Mouse (Mus musculus): ENCODE measurements around the gene E2f7.

The E2f7 gene

DNA sequence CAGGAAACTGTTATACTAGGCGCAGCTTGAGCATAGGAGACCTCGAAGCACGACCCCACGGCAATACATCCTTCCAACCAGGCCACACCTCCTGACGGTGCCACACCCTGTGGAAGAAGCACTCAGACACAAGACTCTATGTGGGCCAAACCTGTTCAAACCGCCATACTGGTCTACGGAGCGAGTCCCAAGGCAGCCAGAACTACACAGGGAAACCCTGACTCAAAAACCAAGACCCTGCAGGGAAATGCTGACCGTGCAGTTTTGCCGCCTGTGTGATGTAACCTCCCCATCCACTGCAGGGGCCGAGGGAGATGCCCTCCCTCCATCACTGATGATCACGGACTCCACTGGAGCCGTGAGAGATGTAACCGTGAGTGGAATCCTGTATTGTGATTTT lies 36.5 kb downstream of the E2f7 start:
- DNase-seq, result no peak

DNA sequence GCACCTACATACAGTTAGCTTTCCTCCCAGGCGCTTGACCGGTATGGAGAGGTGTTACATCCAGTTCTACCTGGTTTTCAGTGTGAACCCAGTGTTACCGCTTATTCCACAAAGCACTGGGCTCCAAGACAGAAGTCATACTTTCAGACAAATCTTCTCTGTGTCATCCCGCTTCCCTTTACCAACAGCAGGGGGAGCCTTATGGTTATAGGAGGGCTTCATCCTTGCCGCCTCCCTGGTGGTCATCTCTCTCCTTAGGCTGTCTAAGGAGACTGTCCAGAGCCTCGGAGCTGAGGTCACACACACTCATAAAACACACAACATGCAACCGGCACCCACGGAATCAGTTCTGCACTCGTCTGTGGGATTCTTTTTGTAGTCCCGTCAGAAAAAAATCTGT lies 37.4 kb downstream of the E2f7 start:
- no peak for DNase-seq

GRCm38 (mm10) chr10:110788049-110788752 lies 43.0 kb downstream of the E2f7 start:
- DNase-seq, result no peak

DNA sequence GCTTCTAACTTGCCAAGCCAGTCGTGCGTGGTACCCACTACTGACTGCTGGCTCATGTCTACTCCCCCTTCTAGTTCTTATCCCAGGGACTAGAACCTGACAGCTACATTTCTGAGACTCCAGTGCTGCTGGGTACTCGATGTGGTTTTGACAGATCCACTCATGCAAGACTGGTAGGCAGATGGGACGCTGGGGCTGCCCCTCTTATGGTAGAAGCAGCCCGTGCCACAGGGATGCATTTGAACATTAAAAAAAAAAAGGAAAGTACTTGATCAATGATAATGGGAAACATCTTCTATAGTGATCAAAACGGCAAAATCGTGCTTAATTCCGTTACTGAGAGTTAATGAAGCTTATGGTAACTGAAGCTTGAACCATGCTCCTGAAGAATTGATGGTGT lies 44.4 kb downstream of the E2f7 start:
- DNase-seq, result no peak

DNA sequence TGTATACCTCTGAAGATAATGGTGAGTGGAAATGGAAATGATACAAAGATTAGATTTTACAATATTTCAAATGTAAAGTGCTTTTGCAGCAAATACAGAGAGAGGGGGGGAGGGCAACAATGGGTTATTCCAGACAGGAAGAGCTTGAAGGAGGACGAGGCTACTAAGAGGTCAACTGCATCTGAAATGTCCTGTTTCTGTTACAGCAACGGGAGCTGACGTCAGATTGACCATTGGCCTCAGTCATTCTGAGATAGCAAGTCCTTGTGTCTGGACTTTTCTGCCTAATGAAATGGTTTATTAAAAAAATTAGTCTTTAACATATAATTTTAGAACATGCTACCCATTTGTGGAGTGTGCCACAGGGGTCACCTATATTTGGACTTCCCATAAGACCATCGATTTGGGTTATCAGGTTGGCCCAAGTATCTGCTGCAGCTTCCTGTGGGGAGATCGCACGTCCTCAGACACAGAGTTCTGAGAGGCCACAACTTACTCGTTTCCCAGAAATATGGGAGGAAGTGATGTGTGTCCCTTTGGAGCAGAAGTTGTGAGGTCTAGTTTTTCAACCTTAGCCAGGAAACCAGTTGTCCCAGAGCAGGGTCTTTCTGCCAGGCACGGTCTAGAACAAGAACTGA lies 48.0 kb downstream of the E2f7 start:
- DNase-seq, result no peak

DNA sequence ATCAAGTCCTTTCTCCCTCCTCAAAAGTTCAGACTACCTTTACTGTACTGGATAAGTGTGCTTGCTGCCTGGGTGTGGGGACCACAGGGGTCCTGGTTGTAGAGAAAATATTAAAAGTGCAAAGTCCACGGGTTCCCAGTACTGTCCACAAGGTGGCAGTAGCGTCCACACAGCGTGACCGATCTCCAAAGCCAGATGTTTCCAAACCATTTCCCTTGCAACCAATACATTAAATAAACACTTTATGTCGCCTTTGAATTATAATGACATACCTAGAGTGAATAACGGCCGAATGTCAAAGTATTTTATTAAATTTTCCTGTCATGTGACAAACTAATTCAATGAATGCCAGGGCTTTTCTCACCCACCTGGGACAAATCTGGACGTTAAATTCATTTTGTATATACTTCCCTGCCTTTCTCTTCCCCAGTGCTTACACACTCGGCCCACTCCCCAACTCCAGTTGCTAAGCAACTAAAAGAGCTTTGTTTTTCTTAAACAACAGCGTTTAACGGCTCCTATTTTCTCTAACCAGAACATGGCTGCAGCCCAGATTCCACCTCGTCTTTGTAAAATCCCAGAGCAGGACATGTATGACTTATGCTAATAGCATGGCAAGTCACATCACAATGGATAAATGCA lies 49.4 kb downstream of the E2f7 start:
- DNase-seq, result peak; percentile 34 to 48

DNA sequence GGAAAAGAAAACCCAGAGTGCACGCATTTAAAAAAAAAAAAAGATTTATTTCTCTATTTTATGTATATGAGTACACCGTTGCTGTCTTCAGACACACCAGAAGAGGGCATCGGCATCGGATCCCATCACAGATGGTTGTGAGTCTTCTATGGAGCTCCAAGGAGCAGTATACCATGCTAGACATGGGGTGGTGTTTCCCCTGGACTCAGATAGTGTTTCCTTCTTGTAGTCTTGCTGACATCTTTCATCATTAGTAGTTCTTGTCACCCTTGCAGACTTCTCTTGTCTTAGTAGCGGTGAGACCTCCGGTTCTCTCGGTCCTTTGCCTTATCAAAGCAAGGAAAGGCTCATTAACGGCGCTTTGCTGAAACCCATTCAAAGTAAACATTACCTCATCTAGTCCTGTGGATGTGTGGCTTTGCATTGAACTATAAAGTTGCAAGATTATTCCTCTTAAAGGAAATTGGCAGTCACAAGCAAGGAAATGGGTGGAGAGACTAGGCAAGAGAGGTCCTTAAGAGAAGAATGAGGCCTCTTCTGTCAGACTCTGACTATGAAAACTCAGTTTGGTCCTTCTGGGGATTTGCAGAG lies 50.1 kb downstream of the E2f7 start:
- no peak for DNase-seq

DNA sequence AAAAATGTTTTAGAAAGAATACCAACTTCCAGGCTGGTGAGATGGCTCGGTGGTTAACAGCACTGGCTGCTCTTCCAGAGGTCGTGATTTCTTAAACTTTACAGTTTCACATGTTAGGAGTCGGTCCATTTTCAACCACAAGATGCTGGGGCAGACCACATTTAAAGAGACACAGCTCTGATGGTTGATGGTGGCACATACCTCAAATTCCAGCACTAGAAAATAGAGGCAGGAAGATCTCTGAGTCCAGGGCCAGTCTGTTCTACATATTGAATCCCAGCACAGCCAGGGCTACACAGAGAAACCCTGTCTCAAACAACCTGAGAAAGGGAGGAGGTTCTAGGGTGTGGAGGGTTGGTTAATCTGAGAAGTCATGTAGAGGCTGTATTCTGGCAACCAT lies 56.1 kb downstream of the E2f7 start:
- no peak for DNase-seq

GRCm38 (mm10) chr10:110804279-110805024 lies 59.2 kb downstream of the E2f7 start:
- no peak for DNase-seq

GRCm38 (mm10) chr10:110805025-110805740 lies 59.9 kb downstream of the E2f7 start:
- no peak for DNase-seq

GRCm38 (mm10) chr10:110806471-110806870 lies 61.2 kb downstream of the E2f7 start:
- DNase-seq, result no peak

DNA sequence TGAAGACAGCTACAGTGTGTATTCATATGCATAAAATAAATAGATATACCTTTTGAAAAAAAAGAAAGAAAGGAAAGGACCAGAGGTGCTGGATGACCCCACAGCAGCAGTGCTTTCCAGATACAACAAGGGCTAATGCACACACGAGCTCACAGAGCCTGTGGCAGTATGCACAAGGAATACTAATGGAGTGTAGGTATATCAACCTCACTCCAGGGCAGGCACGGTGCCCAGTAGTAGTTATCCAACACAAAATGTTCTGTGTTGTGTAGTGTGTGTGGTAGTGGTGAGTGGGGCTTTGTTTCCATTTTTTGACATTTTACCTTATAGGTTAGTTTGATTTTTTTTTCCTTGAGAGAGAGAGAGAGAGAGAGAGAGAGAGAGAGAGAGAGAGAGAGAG lies 65.3 kb downstream of the E2f7 start:
- DNase-seq, result no peak

DNA sequence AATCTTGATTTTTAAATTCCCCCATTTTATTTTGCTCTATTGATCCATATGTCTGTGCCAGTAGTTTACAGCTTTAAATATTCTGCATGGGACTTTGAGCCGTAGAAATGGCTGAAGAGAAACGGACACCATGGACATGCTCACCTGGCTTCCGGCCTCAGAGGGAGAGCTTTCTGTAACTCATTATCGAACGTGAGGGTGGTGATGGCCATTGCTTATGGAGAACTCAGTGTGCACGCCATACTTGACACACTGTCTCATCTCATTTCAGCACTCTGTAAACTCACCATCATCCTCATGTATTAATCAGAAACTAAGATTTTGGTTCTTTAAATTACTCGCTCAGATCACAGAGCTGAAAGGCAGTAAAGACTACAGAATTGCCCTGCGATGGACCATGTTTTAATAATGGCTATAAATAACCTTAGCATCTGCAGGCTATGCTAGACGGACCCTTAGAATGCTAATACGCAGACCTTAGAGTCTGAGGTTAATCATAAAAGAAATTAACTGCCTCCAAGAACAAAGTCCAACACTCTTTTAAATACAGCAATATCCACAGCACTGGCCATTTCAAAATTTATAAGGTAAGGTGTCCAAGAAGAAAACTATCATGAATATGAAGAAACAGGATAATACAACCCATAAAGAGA lies 66.1 kb downstream of the E2f7 start:
- no peak for DNase-seq

DNA sequence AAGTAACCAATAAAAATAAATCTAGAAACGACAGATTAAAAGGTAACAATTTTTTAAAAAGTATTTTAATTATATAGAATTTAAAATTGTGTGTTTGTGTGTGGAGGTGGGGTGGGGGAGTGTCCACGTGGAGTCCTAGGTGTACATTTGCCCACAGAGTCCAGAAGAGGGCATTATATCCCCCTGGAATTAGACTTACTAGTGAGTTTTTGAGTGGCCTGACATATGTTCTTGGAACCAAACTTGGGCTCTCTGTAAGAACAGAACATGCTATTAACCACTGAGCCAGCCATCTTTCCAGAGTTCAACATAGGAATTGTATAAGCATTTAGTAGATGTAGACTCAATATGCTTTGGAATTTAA lies 66.6 kb downstream of the E2f7 start:
- no peak for DNase-seq

DNA sequence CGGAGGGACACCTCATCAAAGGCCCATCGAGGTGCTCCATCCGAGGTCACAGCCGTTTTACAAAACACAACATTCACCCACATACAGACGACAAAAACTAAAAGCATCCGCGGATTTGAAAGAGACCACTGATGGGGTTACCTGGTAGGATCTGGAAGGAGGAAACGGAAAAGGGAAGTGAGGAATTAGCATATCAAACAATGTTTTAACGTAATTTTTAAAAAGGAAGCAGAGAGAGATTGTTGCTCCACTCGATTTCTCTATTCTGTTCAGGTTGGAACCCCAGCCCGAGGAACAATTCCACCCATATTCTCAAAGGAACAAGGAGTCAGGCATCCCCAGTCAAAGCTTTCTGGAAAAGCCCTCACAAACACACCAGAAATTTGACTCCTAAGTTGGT lies 75.9 kb downstream of the E2f7 start:
- no peak for DNase-seq

GRCm38 (mm10) chr10:110821692-110822091 lies 76.5 kb downstream of the E2f7 start:
- no peak for DNase-seq

GRCm38 (mm10) chr10:110832336-110832735 lies 87.1 kb downstream of the E2f7 start:
- no peak for DNase-seq

DNA sequence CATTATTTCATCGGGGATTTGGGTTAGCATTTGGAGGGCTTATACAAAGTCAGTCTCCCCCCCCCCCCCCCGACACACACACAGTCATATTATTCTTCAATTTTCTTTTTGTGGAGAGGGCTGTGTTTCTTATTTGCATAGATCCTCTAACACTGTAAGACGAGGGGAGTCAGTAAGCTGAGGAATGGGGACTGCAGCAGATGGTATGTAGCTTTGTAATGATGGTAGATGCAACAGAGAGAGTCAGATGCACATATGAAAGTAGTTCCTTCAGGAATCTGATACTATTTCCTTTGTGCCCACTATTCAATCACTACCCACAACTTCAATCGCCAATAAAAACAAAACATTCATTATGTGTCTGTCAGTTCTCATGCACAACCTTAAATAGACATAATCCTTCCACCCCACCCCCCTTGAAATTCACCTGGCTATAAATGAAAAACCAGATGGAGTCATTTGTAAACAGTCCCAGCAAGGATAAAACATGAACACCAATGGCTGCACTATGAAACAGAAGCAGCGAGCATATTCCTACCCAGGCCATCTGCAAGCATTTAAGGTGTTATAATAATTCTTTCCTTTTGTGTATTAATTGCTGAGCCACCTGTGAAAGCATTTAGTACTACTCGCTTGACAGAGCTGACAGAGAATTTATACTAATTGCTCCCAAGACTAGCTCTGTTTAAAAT lies 90.0 kb downstream of the E2f7 start:
- DNase-seq, result no peak
